Mouse (Mus musculus) olfactory bulb, adult 2 months (tissue): ENCODE results near the gene Ttc23. TPM values are rescaled to one million over a fixed set of nuclear protein-coding genes. Genes with fewer than 3 reads are reported as not detected.

Source experiments
- H3K27ac ChIP-seq: fragments of 200-500 bp; 2 replicates; pipeline ENCODE4 v1.5.1; 2012; ENCODE audit warnings: low read depth, low read length; ENCODE audit not compliant: insufficient read depth
- H3K4me1 ChIP-seq: fragments of 200-500 bp; 2 replicates; pipeline ENCODE4 v1.6.1; 2012; ENCODE audit warnings: low read length; ENCODE audit not compliant: control insufficient read depth, insufficient read depth
- H3K4me3 ChIP-seq: fragments of 200-500 bp; 2 replicates; pipeline ENCODE4 v1.5.1; 2012; ENCODE audit warnings: mild to moderate bottlenecking, low read depth, low read length, moderate library complexity; ENCODE audit not compliant: insufficient read depth
- CTCF ChIP-seq: fragments of 200-500 bp; IDR thresholded peaks from 2 replicates; pipeline ENCODE4 v1.5.1; 2012; ENCODE audit warnings: low read depth, mild to moderate bottlenecking, low read length, moderate library complexity; ENCODE audit not compliant: insufficient read depth
- POLR2A ChIP-seq: fragments of 200-500 bp; IDR thresholded peaks from 2 replicates; pipeline ENCODE4 v1.6.1; 2012; ENCODE audit warnings: mild to moderate bottlenecking, low read depth, low read length, moderate library complexity; ENCODE audit not compliant: insufficient read depth
- WGBS: fragments of 180-500 bp; shearing (Covaris S2); methylation state at CpG from one replicate; pipeline ENCODE4 v1.1.7; 2018; 5-methylcytosine and 5-hydroxymethylcytosine counted together
- polyA plus RNA-seq: library from polyadenylated mRNA; stranded (reverse); fragments of >200 nt; gene quantifications from 2 replicates; pipeline ENCODE4 v1.2.4, GENCODE M21; 2012; ENCODE audit warnings: low replicate concordance; ENCODE audit not compliant: missing spikeins, insufficient read depth, insufficient read length

Gene Ttc23
- polyA plus RNA-seq, 1 experiment, result not detected

DNA sequence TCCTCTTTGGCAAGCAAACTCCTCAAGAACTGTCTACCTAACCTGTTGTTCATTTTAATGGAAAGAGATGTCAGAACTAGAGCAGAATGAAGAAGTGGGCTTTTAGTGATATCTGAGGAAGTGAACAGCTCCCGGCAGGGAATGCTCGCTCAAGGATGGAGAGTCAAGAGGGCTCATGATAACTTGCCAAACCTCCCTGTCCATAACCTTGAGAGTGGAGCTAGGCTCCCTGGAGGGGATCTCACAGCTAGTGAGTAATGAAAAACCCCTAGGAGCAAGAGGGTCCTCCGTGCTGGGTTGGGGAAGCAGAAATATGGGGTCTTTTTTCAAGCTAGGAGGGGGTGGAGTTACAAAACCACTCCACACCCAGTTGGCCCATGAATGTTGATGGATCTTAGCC is 116.4 kb downstream of the Ttc23 start:
- TF ChIP-seq CTCF, result no peak
- TF ChIP-seq POLR2A, result no peak
- H3K4me1 ChIP-seq, result peaks cover under 1% of the 10 kb centered on the region; the same call in 1 of the 2 replicates
- no peak overlapping the region for H3K27ac ChIP-seq
- 79% methylated on average over 3 of the region's 3 CpGs for WGBS
- no peak overlapping the region for H3K4me3 ChIP-seq

DNA sequence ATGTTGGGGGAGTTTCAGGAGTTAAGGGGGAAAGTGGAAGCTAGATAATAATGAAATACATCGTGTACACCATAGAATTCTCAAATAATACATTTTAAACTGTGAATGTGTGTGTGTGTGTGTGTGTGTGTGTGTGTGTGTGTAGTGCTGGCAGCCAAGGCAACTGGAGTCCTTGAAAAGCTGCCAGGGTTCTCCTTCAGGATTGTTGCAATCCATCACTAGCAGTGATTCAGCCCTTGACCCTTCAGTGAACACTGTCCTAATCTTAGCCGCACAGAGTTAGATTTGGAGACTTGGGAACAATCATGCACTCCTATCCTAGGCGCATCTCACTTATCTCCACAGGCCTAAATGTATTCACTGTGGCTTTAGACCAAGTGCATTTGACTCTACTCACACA is 120.9 kb downstream of the Ttc23 start:
- WGBS, result 79% methylated on average over 3 of the region's 3 CpGs
- Histone ChIP-seq H3K4me3 (no peak overlapping the region), H3K4me1 (no peaks in the 10 kb centered on the region), H3K27ac (no peak overlapping the region)
- TF ChIP-seq CTCF (no peak), POLR2A (no peak)

DNA sequence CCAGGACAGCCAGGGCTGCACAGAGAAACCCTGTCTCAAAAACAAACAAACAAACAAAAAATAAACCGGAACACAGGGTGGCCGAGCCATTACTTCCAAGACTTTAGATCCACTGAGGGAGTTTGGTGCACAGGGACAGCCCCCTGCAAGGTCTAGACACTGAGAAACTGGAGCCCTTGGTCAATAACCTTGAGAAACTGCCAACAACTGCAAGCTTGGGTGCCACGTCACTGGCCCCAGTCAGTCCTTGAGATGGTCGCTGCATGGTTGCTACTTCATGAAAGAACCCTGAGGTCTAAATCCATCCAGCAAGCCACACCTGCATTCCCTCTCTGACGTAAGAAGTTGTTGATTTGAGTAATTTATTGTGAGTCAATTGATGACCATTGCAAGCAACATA is 122.3 kb downstream of the Ttc23 start:
- 96% methylated on average over 5 of the region's 5 CpGs for WGBS
- no peak for TF ChIP-seq POLR2A
- no peak for TF ChIP-seq CTCF
- Histone ChIP-seq H3K4me3 (no peak overlapping the region), H3K4me1 (no peaks in the 10 kb centered on the region), H3K27ac (no peak overlapping the region)

DNA sequence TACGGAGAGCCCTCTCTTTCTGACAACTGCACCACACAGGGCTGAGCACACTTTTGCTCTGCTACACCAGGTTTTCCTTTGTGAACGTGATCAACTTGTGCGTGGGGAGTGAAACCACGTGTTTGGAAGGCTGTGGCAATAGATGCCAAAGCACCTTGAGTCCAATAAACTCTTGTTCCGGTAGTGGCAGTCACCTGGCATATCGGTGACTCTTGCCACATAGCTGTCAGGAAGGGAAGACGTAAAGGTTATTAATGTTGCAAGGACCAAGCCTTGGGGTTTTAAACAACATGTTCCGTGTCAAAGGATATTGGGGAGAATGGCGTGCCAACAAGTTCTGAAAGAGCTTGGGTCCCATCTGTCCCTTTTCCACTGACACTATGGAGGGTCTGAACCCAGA is 125.0 kb downstream of the Ttc23 start:
- no peak overlapping the region for H3K4me3 ChIP-seq
- no peaks in the 10 kb centered on the region for H3K4me1 ChIP-seq
- WGBS, result 93% methylated on average over 9 of the region's 9 CpGs
- no peak overlapping the region for H3K27ac ChIP-seq
- no peak for TF ChIP-seq CTCF
- TF ChIP-seq POLR2A, result no peak

DNA sequence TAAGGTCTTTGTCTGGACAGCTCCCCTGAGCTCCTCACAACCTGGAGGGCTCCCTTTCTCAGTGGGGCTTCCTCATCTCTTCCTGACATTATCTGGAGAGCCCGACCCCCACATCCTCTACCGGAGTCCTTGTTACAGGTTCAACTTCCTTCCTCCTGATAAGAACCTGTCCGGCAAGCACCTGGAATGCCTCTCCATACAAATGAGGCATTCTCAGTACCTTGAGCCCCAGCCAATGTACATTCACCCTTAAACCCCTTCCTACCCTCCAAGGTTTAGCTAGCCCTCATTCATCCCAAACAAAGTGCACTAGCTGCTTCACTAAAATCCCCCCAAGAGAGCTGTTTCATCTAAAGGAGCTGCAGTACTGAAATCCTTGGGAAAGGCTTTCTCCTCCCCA is 128.4 kb downstream of the Ttc23 start:
- WGBS, result 82% methylated on average over 3 of the region's 3 CpGs
- no peak overlapping the region for H3K27ac ChIP-seq
- no peak for TF ChIP-seq CTCF
- TF ChIP-seq POLR2A, result no peak
- no peaks in the 10 kb centered on the region for H3K4me1 ChIP-seq
- H3K4me3 ChIP-seq, result no peak overlapping the region

DNA sequence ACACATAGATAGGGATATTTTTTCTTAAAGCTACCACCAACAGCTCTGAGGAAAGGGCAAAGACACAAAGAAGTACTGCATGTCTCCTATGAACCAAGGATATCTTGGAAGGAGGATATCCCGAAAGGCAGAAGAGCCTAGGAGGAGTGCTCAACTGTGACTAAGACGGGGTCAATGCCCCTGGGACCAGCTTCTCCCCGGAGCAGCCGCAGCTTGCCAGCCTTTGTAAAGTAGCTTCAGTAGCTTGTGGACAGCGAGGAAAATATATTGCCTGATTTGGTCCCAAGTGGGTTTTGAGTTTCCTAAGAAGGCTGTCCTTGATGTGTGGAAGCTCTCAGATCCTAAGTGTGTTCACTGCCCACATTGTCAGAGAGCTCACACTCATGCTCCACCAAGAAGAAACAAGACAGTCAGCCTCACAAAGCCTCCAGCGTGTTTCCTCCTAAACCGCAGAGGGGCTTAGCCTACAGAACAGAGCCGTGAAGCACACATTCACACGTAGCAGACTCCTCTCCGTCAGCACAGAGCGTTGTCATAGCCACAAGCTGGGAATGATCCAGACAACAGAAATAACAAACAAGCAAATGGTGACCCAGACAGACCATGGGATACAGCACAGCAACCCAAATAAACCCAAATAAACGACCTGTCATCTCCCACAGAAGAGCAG is 129.6 kb downstream of the Ttc23 start:
- no peaks in the 10 kb centered on the region for H3K4me1 ChIP-seq
- TF ChIP-seq CTCF (no peak), POLR2A (no peak)
- no peak overlapping the region for H3K4me3 ChIP-seq
- H3K27ac ChIP-seq, result no peak overlapping the region
- WGBS, result 53% methylated on average over 12 of the region's 12 CpGs

DNA sequence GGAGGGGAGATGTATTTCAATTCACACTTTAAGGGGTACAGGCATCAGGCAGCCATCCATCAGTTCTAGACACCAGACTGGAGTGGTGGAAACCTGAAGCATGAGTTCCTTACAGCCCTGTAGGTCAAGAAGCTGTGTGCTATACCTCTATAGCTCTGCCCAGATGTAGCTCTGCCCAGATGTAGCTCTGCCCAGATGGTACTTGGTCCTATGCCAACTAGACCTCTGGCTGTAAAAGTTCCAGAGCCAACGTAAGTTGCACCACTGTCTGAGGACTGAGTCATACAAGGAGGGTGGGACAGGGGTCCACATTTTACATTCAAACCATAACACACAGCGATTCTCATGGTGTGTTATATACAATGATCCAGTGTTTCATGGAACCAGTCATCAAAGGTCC is 140.7 kb downstream of the Ttc23 start:
- H3K4me1 ChIP-seq, result no peaks in the 10 kb centered on the region
- H3K27ac ChIP-seq, result no peak overlapping the region
- no peak for TF ChIP-seq CTCF
- no peak overlapping the region for H3K4me3 ChIP-seq
- 70% methylated on average over 2 of the region's 2 CpGs for WGBS

DNA sequence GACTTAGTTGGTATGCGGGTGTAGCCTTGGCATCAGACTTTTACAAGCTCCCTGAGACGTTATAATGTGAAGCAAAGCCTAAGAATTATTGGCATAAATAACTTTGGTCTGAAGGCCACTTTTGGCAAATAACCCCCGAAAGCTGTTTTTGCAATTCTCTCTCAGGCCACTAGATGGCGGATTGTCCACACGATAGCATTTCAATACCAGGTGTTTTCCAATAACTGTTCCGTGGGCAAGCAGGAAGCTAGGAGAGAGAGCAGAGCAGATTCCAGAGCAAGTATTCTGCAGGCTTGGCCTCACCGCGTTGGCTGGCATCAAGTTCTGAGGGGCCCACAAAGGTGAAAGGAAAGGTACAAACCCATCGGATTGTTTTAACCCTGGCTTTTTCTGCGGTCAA is 141.5 kb downstream of the Ttc23 start:
- Histone ChIP-seq H3K27ac (no peak overlapping the region), H3K4me1 (no peaks in the 10 kb centered on the region), H3K4me3 (no peak overlapping the region)
- 12% methylated on average over 10 of the region's 10 CpGs for WGBS
- TF ChIP-seq POLR2A, result no peak
- peak; percentile 31; the same call in 1 of the 2 replicates for TF ChIP-seq CTCF

DNA sequence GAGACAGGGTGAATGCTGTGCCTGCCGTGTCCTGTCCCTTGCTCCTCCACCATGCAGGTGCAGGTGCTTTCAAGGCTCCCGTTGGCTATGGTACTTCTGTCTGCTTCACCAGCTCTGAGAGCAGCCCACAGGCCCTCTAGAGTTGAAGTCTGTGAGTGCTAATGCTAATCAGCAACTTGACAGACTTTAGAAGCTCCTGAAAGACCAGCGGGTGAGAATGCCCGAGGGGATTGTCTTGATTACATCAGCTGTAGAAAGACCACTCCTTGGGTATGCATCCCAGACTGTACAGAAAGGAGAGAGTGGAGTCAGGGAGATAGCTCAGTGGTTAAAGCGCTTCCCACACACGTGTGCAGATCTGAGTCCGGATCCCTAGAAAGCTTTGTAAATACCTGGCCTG is 144.0 kb downstream of the Ttc23 start:
- H3K27ac ChIP-seq, result no peak overlapping the region
- WGBS, result 71% methylated on average over 7 of the region's 7 CpGs
- TF ChIP-seq POLR2A (no peak), CTCF (no peak)
- no peaks in the 10 kb centered on the region for H3K4me1 ChIP-seq
- no peak overlapping the region for H3K4me3 ChIP-seq

DNA sequence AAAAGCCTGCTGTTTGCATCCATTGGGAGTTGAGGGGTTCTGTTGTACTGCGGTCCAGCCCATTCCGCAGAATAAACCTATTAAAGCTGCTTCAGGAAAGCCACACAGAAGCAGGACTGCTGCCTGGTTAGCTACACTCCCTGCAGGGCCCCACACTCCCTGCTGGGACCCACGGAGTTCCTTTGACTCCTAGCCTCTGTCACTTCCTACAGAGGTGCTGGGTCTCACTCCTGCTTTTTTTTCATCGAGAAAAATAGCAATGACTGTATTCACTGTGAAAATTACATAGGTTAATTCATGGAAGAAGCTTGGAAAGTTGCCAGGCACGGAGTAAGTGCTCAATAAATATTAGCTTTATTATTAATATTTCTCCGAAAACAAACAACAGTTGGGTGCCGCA is 146.2 kb downstream of the Ttc23 start:
- no peak overlapping the region for H3K27ac ChIP-seq
- no peak overlapping the region for H3K4me3 ChIP-seq
- H3K4me1 ChIP-seq, result no peaks in the 10 kb centered on the region; the same call in 1 of the 2 replicates
- WGBS, result 69% methylated on average over 7 of the region's 7 CpGs
- TF ChIP-seq POLR2A, result no peak
- TF ChIP-seq CTCF, result no peak
